Mouse (Mus musculus) lung, postnatal 10 days (tissue): ENCODE measurements around the gene Iffo2.
"Not testable (repeated sequence)": the region's sequence is repeated elsewhere in the genome, so short reads cannot be mapped to it uniquely, and the experiment has no call there.

Experiments used
- DNase-seq: peaks from one replicate; pipeline ENCODE4 v3.0.0; 2021

Iffo2 gene

DNA sequence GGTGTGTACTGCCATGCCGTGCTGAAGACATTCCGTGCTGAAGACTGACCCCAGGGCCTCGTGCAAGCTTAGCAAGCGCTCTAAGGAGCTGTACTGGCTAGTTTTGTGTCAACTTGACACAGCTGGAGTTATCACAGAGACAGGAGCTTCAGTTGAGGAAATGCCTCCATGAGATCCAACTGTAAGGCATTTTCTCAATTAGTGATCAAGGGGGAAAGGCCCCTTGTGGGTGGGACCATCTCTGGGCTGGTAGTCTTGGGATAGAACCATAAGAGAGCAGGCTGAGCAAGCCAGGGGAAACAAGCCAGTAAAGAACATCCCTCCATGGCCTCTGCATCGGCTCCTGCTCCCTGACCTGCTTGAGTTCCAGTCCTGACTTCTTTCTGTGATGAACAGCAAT, at the start of gene Iffo2:
Gene Iffo2 (plus strand): TSS at position 301 of the 400 bp plus-strand sequence.
- not testable (repeated sequence) for DNase-seq

DNA sequence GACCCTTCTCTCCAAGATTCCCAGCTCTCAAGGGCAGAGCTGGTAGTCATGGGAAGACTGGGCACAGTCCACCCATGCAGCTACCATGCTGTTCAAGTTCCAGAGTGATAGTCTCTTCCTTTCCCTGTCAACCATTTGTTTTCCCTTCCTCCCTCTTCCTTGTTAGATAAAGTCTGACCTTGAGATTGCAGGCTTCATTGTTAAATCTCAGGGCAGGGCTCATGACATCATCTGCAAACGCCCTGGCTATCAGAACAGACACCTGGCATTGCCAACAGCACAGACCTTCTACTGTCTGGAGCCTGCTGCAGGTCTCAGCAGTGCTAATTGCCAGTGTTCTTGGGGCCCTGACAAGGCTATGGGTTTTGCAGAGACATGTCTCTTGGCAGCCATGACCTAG, 48.9 kb upstream of the Iffo2 start:
- no peak for DNase-seq

DNA sequence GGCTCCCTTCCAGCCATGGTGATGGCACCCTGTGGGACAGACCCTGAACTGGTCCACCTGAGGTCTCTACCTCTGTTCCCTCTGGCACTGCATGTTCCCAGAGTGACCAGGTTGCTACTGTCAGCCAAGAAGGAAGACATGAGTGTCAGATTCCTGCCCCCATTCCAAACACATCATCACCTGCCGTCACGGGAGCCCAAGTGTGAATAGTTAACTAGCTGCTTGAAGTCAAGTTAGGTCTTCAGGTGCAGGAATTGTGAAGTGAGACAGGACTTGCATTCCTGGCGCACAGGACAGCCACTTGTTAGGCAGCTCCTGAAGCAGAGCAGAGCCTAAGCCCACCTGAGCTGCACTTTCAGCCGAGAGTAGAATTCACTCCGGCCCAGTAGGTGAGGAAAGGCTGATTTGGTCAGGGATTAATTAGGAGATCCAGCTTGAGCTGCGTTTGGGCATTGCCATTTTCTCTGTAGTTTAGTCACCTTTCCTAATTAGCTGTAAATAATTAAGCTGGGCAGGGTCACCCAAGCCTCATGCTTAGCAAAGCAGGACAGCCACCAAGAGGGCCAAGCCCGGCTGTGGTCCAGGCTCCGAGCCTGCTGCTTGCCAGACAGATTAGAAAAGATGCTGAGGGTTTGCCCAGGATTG, 46.8 kb upstream of the Iffo2 start:
- DNase-seq = no peak

DNA sequence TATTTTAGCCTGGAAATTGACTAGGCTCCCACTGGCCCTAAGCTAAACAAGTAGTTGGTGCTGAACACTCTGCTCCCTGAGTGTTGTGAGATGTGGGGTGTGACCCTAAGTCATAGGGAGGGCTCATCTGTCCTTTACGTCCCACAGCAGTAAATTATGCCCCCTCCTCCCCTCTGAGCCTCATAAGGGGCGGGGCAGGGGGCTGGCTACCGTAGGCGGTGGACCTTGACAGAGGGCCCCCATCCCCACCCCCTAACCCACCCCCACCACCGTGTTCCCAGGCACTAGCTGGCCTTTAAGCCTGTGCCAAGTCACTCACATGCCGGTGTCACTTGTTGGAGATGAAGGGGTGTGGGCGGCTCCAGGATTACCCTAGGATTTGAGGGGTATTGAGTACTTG, 45.9 kb upstream of the Iffo2 start:
- no peak for DNase-seq

DNA sequence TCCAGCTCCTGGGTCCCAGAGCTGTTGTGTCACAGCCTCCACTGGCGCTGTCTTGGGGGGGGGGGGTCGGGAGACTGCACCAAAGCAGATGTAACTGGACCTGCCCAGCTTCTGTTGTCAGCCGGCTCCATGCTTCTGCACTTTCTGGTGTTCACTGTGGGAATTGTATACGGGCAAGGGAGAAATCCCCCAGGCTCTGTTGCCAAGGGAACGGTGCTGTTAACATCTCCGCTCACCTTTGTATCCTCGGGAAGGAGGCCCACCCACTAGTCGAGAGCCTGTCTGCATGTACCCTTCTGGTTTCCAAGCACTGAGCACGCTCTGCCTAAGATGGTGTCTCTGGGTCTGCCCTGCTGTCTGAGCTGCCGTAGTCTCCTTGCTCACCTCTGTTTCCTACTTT, 43.3 kb upstream of the Iffo2 start:
- DNase-seq = no peak

DNA sequence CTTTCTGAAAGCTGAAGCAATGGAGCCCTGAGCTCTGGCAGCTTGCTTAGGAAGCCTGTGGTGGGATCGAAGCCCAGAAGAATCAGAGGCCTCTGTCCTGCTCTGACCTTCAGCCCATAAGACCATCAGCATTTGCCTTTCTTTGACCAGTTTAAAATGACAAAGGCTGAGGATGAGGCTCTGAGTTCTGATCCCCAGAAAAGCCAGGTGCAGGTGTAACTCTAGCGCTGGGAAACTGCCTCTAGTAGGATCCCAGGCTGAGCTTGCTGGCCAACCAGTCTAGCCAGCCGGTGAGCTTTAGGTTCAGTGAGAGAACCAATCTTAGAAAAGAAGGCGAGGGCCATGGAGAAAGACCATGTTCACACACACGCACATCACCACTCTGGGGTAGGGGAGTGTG, 42.0 kb upstream of the Iffo2 start:
- DNase-seq = no peak

DNA sequence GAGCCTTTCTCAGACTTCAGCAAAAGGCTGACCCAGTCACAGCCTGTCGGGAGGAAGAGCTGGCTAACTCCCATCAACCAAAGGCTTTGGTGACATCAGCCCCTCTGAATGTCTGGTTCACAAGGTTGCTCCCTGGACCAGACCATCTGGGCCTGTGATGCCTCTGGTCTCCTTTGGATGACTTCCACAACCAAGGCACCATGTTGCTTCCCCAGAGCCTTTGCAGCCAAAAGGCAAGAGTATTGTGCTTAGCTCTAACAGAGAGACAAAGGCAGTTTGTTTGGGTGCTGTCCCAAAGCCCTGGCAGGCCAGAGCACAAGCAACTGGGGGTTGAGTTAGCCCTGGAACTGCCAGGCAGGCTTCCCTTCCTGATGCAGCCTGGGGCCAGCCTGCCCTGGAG, 40.4 kb upstream of the Iffo2 start:
- DNase-seq = peak; percentile 53

DNA sequence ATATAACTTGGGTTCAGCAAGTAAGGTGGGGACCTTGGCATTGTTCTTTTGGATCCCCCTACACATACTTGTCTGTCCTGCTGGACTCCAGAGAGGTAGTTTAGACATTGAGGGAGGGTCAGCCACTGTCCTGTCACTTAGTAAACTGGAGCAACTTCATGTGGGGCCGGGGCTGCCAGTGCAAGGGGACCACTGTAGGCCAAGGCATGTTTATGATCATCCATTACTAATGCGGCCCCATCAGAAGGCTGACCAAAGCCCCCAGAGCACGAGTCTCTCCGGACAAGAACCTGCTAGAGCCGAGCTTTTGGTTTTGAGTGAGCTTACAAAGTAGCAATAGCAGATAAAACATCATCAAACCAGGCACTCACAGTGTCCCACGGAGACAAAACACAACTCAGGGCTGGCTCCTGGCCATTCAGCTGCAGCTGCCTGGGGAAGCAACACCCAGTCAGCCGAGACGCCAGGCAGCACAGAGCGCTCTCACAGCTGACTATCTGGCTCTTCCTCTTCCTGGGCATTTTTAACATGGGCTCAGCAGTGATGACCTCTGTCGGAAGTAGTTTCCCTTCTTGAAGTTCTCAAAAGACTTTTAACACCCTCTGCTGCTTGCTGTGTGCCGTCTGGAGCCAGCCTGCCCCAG, 39.8 kb upstream of the Iffo2 start:
- peak; percentile 85 for DNase-seq

DNA sequence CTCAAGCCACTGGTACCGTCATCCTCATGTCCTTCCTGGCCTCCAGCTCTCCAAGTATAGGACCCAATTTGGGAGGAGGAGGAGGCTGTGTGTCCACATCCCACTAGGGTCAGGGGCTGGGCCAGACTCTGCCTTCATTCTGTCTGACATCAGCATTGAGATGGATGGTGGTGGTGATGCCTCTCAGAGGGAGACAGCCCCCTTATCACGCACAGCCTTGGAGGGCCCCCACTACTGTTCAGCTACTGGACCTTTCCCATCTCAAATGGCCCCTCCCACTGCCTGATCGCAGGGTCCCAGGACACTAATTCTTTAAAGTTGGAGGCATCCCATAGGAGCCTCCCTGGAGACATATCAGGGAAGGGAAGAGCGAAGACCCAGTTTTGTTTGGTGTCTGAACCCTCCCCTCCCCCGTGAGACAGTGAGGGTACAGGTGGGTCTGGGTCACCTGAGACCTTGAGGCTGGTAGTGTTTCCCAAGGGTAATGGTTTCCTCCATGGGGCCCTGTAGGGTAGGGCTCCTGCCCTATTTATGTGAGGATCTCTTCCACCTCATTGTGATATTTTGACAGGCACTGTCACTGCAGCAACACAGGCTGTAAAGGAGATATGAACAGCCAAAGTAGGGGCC, 38.7 kb upstream of the Iffo2 start:
- DNase-seq = no peak

DNA sequence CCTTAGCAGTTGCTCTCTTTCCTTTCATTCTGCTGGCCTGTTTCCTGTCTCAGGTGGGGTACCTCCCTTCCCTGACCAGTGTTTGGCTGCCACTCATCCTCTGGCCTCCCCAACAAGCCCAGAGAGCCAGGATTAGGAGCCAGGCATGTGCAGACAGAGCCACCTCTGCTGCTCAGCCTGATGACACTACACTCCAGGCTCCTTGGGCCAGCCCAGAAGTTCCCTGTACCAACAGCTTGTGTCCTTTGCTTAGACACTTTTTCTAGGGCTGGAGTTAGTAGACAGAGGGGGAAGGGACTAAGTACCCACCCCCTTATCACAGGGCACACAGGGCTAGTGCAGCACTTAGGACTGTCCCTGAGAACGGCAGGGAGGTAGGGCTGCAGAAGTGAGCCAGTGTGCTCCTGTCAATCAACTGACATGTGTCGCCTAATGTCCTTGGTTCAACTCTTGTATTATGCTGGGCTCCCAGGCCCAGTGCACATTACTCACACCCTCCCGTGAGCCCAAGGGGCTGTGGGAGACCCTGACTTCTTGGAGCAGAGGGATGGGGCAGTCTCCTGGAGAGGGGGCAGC, 38.0 kb upstream of the Iffo2 start:
- DNase-seq = no peak

DNA sequence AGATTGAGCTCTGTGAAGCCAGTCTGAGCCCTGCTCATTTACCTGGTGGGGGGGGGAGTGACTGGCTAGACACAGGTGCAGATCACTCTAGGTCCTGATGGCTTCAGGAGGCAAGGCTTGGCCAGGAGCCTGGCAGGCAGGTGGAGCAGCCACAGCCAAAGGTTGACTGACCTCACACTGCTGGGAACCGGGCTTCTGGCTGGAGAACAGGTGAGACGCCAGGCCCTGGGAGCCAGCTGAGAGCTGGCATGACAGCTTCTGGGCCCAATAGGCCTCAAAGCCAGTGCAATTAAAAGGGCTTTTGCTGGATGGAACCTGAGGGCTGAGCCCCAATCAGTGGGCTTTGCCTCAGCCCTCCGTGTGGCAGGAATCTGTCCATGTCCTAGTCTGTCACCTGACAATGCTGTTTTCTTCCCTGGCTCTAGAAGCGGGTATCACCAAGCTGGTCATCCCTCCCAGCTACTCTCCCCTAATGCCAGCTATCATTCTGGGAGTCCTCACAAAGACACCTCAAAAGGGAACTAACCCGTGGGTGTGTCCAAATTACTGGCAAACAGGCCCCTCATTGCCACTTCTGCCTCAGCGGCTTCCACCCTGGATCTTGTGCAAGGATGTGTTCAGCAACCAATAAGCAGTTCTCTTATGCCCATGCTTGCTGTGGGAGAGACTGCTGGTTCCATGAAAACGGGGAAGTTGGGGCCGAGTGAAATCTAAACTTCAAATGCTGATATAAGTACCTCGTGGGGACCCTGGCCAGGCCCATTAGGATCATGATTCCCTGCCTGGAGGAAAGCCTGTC, 36.9 kb upstream of the Iffo2 start:
- peak; percentile 34 for DNase-seq

DNA sequence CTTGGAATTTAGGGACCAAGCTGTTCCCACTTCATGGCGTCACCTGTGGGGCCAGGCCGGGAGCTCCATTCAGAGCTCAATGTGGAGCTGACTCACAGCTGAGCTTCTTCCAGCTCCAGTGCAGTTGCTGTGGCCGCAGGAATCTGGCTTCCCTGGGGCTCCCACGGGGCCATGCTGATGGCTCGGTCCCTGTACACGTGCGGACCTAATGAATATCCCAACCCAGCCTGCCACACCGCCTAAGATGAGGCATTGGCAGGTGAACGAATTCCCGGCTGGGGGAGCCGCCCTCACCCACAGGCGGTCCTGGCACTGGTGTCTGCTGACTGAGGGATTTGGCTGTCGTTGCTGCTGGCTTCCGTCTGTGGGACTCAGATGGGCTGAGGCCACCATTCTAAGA, 29.5 kb upstream of the Iffo2 start:
- no peak for DNase-seq

DNA sequence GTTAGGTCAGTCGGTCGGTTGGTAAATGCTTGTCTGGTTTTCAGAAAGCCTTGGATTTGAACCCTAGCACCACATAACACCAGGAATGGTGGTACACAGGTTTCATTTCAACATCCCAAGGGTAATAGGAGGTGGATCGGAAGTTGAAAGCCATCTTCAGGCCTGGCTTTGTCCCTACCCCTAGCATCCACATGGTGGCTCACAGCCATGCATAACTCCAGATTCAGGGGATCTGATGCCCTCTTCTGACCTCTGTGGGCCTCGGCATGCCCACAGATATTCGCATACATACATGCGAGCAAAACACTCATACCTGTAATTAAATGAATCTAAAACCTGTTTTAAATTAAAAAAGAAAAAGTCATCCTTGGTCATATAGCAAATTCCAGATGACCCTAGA, 28.6 kb upstream of the Iffo2 start:
- DNase-seq = no peak

DNA sequence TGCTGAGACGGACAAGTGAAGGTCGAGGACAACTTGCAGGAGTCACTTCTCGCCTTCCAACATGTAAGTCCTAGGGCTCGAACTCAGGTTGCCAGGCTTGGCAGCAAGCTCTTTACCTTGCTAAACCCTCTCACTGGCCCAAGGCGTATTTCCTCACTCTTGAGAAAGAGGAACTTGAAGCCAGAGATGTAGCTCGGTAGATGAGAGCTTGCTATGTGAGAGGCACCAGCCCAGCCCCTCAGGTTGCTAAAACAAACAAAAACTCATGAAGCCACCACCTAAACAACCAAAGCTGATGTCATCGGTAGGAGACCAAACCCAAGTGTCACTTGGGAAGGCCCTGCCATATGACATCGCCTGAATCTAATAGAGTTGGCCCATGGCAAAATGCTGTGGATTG, 26.4 kb upstream of the Iffo2 start:
- DNase-seq = no peak

DNA sequence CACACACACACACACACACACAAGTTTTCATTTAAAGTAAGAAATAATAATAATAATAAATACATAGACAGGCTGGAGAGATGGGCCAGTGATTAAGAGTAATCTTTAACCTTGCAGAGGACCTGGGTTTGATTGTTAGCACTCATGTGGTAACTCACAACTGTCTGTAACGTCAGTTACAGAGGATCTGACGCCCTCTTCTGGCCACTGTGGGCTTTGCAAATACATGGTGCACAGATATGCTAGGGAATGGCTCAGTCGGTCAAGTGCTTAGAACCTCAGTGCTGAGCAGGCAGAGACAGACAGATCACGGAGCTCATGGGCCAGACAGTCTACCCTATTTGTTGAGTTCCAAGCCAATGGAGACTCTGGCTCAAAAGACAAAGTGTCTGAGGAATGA, 24.6 kb upstream of the Iffo2 start:
- DNase-seq = no peak

DNA sequence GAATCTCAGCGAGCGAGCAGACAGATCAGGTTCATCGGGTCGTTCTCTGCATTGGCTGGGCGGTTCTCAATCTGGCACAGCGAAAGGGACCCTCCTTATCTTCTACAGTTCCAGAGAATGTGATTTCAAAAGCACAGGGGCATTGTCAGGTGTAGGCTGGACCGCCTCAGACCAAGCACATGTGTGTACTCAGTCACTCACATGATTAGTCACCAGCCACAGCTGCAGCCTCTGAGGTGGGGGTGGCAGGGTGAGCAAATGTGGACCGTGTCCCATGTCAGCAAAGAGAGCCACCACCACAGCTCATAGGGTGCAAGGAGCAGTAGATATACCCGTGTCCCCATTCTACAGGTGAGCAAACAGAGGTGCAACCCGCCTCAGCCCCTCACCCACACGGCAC, 23.6 kb upstream of the Iffo2 start:
- DNase-seq = no peak

DNA sequence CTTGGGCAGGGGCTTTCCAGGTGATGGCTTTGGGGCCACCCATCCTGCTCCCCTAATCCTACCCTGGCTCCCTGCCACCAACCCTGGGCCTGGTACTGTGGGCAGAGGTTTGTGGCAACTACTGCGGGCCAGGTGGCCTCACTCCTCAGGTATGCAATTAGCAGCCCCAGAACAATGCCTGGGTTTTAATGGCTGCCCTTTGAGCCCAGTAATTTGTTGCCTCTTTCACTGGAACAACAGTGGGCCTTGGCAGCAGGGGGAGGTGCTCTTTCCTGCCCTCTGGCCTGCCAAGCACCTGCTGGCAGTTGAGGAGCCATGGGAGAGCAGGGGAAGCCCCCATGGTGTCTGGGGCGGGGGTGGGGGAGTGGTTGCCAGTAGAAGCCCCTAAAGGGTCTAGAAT, 21.3 kb upstream of the Iffo2 start:
- no peak for DNase-seq

DNA sequence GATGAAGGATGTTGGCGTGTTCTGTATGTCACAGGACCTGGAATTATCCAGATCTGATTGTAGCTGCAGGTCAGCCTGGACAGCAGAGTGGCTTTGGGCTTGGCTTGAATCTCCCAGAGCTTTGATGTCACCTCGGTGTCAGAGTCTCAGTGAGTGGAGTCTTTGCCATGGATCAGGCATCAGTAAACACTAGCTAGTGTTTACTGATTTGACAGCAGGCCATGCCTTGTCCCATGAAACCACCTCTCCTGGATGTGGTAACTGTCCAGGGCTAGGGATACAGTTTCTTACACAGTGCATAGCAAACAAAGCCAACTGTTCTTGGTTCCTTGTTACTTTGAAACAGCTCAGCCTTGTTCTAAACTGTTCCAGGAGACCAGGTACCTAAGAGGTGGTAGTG, 18.8 kb upstream of the Iffo2 start:
- DNase-seq = no peak

DNA sequence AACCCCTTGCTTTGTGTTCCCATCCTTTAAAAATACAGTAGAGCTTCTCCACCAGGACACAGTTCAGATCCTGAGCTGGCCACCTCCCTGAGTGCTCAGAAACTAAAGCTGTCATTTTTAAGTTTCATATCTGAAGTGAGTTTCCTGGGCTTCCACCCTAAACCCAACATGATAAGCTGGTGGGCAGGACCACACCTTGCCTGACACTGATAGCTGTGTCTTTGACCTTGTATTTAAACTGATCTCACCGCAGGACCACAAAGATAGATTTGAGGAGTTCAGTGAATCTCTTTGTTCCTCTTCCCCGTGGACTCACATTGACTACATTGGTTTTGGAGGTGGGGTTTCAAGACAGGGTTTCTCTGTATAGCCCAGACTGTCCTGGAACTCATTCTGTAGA, 17.4 kb upstream of the Iffo2 start:
- no peak for DNase-seq

DNA sequence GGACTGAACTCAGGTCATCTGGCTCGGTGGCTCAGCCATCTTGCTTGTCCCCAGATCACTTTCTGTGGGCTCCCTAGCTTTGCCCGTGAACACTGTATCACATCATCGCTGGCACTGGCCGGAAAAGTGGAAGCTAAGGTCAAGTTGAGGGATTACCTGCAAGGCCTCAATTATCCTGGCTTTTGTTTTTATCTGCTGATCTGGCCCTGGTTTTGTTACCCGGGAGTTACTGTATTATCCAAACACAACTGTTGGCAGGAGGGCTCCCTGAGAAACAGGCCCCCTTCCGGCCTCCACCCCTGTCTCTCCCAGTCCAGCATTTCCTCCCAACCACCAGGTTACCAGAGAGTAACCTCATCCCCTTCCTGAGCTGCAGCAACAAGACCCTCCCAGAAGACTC, 11.1 kb upstream of the Iffo2 start:
- DNase-seq = no peak

DNA sequence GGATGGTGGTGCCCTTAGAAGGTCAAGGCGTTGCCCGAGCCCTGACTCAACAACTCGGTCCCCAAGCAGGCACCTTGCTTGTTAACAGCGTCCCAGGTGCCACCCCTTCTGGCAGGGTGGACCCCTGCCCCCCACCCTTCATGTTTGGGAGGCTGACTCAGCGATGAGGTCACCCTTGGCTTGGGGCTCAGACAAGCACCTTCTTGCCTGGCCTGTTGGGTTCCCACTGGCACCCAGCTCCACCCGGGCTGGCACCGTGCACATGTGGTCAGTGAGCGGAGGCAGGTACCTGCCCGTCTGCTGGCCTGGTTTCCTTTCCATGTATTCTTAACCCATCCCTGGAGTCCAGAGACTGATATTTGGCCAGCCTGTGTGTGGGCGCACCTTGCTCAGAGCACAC, 8.4 kb upstream of the Iffo2 start:
- no peak for DNase-seq

DNA sequence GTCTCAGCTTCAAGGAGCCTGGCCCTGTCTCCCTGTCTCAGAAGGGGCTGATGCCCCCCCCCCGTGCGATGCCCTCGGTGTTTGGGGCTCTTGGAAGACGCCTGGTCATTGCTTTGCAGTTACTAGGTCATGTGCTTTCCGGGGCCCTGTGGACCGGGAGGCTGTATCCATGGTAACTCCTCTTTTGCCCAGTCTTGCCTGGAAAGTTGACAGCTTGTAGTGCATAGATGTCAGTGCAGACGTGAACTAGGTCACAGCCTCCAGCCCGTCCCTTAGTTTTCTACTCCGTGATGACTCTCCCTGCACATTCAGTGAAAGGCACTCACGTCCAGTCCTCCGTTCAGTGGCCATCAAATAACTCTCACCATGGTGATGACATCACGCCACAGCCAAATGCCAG, 3.9 kb upstream of the Iffo2 start:
- DNase-seq = no peak

DNA sequence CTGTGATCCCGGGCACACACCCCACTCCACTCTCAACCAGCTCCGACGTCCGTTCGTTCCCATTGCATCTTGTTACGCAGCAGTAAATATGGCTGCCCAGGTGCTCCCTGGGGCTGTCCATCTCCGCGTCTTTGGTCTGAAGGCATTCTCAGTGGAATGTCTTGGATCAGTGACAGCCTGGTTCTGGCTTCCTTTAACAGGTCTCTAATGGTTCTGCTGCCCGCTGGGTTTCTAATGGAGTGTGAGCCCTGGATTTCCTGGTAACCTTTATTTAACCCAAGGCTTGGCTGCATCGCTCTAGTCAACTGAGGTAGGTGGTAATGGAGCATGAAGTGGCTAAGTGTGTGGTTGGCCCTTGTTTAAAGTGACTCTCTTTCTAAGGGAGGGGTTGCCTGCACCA, 1.7 kb downstream of the Iffo2 start:
- no peak for DNase-seq
